Mouse (Mus musculus) MEL-GATA-1-ER (cell line): ENCODE measurements around the gene Foxe3.

ENCODE experiments used
- DNase-seq: peaks from one replicate; pipeline ENCODE4 v3.0.0-alpha.2; 2012; ENCODE audit warnings: low read depth; ENCODE audit errors: extremely low read depth

Foxe3 gene

GRCm38 (mm10) chr4:114917091-114917490, 8.7 kb downstream of the Foxe3 start:
- peak; percentile 39 for DNase-seq

- DNase-seq = no peak
Observed at GRCm38 (mm10) chr4:114916056-114916455, 9.8 kb downstream of the Foxe3 start.

GRCm38 (mm10) chr4:114913594-114913962, 12.2 kb downstream of the Foxe3 start:
- DNase-seq = no peak

GRCm38 (mm10) chr4:114912705-114913593, 12.9 kb downstream of the Foxe3 start:
- DNase-seq = no peak

- peak; percentile 68 for DNase-seq
Observed at GRCm38 (mm10) chr4:114909602-114910484, 16.0 kb downstream of the Foxe3 start.

- peak; percentile 78 for DNase-seq
Observed at GRCm38 (mm10) chr4:114908829-114909601, 16.8 kb downstream of the Foxe3 start, which contains the start of gene Foxd2. Gene Foxd2 (minus strand): TSS chr4:114908873.

- no peak for DNase-seq
Observed at GRCm38 (mm10) chr4:114907951-114908828, 17.6 kb downstream of the Foxe3 start.

GRCm38 (mm10) chr4:114907056-114907917, 18.5 kb downstream of the Foxe3 start:
- DNase-seq = no peak

- DNase-seq = no peak
Observed at GRCm38 (mm10) chr4:114905969-114906680, 19.7 kb downstream of the Foxe3 start.

- no peak for DNase-seq
Observed at GRCm38 (mm10) chr4:114905501-114905900, 20.3 kb downstream of the Foxe3 start.

- DNase-seq = no peak
Observed at GRCm38 (mm10) chr4:114903422-114903782, 22.4 kb downstream of the Foxe3 start.

GRCm38 (mm10) chr4:114902641-114903421, 23.0 kb downstream of the Foxe3 start:
- DNase-seq = no peak

GRCm38 (mm10) chr4:114901643-114902351, 24.0 kb downstream of the Foxe3 start:
- DNase-seq = no peak

GRCm38 (mm10) chr4:114900866-114901642, 24.8 kb downstream of the Foxe3 start:
- no peak for DNase-seq

GRCm38 (mm10) chr4:114899885-114900284, 25.9 kb downstream of the Foxe3 start:
- DNase-seq = no peak

- DNase-seq = no peak
Observed at GRCm38 (mm10) chr4:114897853-114898252, 28.0 kb downstream of the Foxe3 start.

- no peak for DNase-seq
Observed at GRCm38 (mm10) chr4:114882232-114882631, 43.6 kb downstream of the Foxe3 start.
